Mouse (Mus musculus) mature B cell (primary cell): ENCODE data around the gene Pcgf2.

ENCODE experiments used
- in situ Hi-C: fragments of 300-500 bp; cut with MboI; formaldehyde crosslinking; loops from 2 replicates; pipeline ENCODE4 v1.14.3; 2019

Pcgf2 gene

GRCm38 (mm10) chr11:97695712-97696401, 4.4 kb downstream of the Pcgf2 start:
- in situ Hi-C loops = no loop called here

GRCm38 (mm10) chr11:97694921-97695711, 5.2 kb downstream of the Pcgf2 start:
- in situ Hi-C loops = no loop called here

GRCm38 (mm10) chr11:97694435-97694834, 5.9 kb downstream of the Pcgf2 start:
- in situ Hi-C loops = no loop called here

- in situ Hi-C loops = no loop called here
These were observed 10.4 kb downstream of the Pcgf2 start for GRCm38 (mm10) chr11:97689861-97690260.

GRCm38 (mm10) chr11:97687061-97687460, 13.2 kb downstream of the Pcgf2 start:
- in situ Hi-C loops = no loop called here

GRCm38 (mm10) chr11:97686322-97686908, 13.9 kb downstream of the Pcgf2 start:
- in situ Hi-C loops = no loop called here

- in situ Hi-C loops = no loop called here
These were observed 14.5 kb downstream of the Pcgf2 start, which contains the start of gene Cisd3 for GRCm38 (mm10) chr11:97685613-97686321. Gene Cisd3, plus strand, starts transcription at chr11:97685826.

GRCm38 (mm10) chr11:97684766-97685165, 15.5 kb downstream of the Pcgf2 start:
- in situ Hi-C loops = loop anchor here (5.0 kb wide), 1 partner anchor 37 kb away; no protein-coding TSS in a partner anchor

- in situ Hi-C loops = loop anchor here (5.0 kb wide), 1 partner anchor 37 kb away; no protein-coding TSS in a partner anchor
These were observed 16.1 kb downstream of the Pcgf2 start for GRCm38 (mm10) chr11:97684063-97684680.

- in situ Hi-C loops = loop anchor here (5.0 kb wide), 1 partner anchor 35 kb away; no protein-coding TSS in a partner anchor
These were observed 17.7 kb downstream of the Pcgf2 start for GRCm38 (mm10) chr11:97682504-97683055.

GRCm38 (mm10) chr11:97680430-97680829, 19.9 kb downstream of the Pcgf2 start:
- in situ Hi-C loops = loop anchor here (5.0 kb wide), 1 partner anchor 33 kb away; no protein-coding TSS in a partner anchor

GRCm38 (mm10) chr11:97678301-97678700, 22.0 kb downstream of the Pcgf2 start:
- in situ Hi-C loops = no loop called here

GRCm38 (mm10) chr11:97677842-97678241, 22.5 kb downstream of the Pcgf2 start:
- in situ Hi-C loops = no loop called here

- in situ Hi-C loops = no loop called here
These were observed 22.9 kb downstream of the Pcgf2 start for GRCm38 (mm10) chr11:97677381-97677780.

GRCm38 (mm10) chr11:97676050-97676754, 24.1 kb downstream of the Pcgf2 start:
- in situ Hi-C loops = no loop called here

GRCm38 (mm10) chr11:97673148-97673547, 27.1 kb downstream of the Pcgf2 start:
- in situ Hi-C loops = no loop called here

GRCm38 (mm10) chr11:97671177-97671527, 29.1 kb downstream of the Pcgf2 start:
- in situ Hi-C loops = no loop called here

GRCm38 (mm10) chr11:97670234-97671176, 29.8 kb downstream of the Pcgf2 start:
- in situ Hi-C loops = no loop called here

GRCm38 (mm10) chr11:97669829-97670228, 30.5 kb downstream of the Pcgf2 start:
- in situ Hi-C loops = no loop called here
